ENCODE assay signal across 8 mouse cellular contexts in the genomic region with DNA sequence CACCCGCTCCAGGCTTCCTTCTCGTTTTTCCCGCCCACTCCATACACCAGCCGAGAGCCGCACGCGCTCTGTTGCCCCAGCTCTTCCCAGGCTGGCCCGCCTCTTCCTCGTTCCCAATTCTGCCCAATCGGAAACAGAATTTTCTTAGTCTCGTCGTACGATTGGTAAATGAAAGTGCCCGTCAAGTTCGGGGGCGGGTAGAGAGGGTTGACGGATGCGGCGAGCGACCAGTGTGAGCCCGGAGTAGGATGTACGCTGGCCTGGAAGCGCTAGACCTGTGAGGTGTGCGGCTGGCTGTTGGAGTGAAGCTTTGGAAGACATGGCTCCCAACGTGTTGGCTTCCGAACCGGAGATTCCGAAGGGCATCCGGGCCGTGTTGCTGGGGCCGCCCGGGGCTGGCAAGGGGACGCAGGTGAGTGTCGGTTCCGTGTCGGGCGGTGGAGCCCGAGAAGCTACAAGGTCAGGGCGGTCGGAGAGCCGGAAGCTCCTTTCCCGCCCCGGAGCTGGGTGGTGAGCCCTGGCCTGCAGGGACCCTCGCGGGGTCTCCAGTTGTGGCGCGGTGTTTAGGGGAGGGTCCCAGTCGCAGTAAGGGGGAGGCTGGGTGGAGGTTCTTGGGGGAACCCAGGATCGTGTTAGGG. TPM values are rescaled to one million over a fixed set of nuclear protein-coding genes. Genes with fewer than 3 reads are reported as not detected.
DNase-seq lines count a peak whose midpoint lies in the region; ATAC-seq lines count a peak whose summit lies in the region.

No protein-coding gene starts in this region.

- peak overlapping the region; percentile 76 for H3K9ac ChIP-seq in forebrain, embryonic 14.5 days (ENCODE audit: low read length)
- H3K9ac ChIP-seq in neural tube, embryonic 15.5 days (replicated peaks), result peak overlapping the region; percentile 84

- H3K27ac ChIP-seq in forebrain, embryonic 14.5 days (ENCODE audit: low read depth, low read length), result peak overlapping the region; percentile 28; the same call in 1 of the 2 replicates
- peak overlapping the region; percentile 81 for H3K27ac ChIP-seq in neural tube, embryonic 15.5 days (replicated peaks)

- intact Hi-C loops in heart, postnatal 14 days (cut with DNase I), result no loop called here

- peak overlapping the region; percentile 66 for H3K4me2 ChIP-seq in forebrain, embryonic 14.5 days (ENCODE audit: low read length)
- peak overlapping the region; percentile 82 for H3K4me2 ChIP-seq in neural tube, embryonic 15.5 days

- no peaks in the 10 kb centered on the region for H3K9me3 ChIP-seq in forebrain, embryonic 14.5 days (replicated peaks; ENCODE audit: control insufficient read depth, low read length)
- H3K9me3 ChIP-seq in neural tube, embryonic 15.5 days (replicated peaks), result no peaks in the 10 kb centered on the region

- peaks cover 11% of the 10 kb centered on the region for H3K4me1 ChIP-seq in forebrain, embryonic 14.5 days (ENCODE audit: control insufficient read depth, insufficient read depth, low read length)
- H3K4me1 ChIP-seq in neural tube, embryonic 15.5 days, result peaks cover 22% of the 10 kb centered on the region

- WGBS in forebrain, embryonic 14.5 days, result under 1% methylated on average over 49 of the region's 49 CpGs
- WGBS in neural tube, embryonic 15.5 days, result under 1% methylated on average over 49 of the region's 49 CpGs

- peak; percentile 96 for DNase-seq in ES-CJ7 (ENCODE audit: low read depth, low spot score)
- peak; percentile 96 for DNase-seq in cerebellum, adult 11 months
- peak; percentile 98 for DNase-seq in forebrain, embryonic 14.5 days (ENCODE audit: low spot score)
- peak; percentile 93 to 95 for DNase-seq in heart, postnatal 14 days
- DNase-seq in layer of hippocampus, adult 11-12 months (ENCODE audit: low spot score), result peak; percentile 96
- DNase-seq in lung, adult 18-20 months, result peak; percentile 95
- peak; percentile 94 for DNase-seq in testis, postnatal 14 days (ENCODE audit: low spot score)

- peak; percentile 100 for ATAC-seq in forebrain, embryonic 14.5 days
- peak; percentile 100 for ATAC-seq in neural tube, embryonic 15.5 days (ENCODE audit: low FRiP score)

- H3K36me3 ChIP-seq in forebrain, embryonic 14.5 days (ENCODE audit: control insufficient read depth, insufficient read depth, low read length), result peaks cover 5% of the 10 kb centered on the region; the same call in 1 of the 2 replicates
- peaks cover 8% of the 10 kb centered on the region; the same call in 1 of the 2 replicates for H3K36me3 ChIP-seq in neural tube, embryonic 15.5 days

- H3K27me3 ChIP-seq in forebrain, embryonic 14.5 days (replicated peaks; ENCODE audit: control insufficient read depth, insufficient read depth, low read length), result no peaks in the 10 kb centered on the region
- no peaks in the 10 kb centered on the region for H3K27me3 ChIP-seq in neural tube, embryonic 15.5 days (replicated peaks)

- peak overlapping the region; percentile 83 for H3K4me3 ChIP-seq in forebrain, embryonic 14.5 days (ENCODE audit: low read depth, low read length)
- peak overlapping the region; percentile 91 for H3K4me3 ChIP-seq in neural tube, embryonic 15.5 days (replicated peaks)

RNA-seq across cellular contexts. Expression of a gene that starts 1.4 kb away (rescaled TPM):
- polyA plus RNA-seq in forebrain, embryonic 14.5 days (2014; fragmentation: Nextera tagmentation; extraction: Ambion mirVana), result 89.2 and 93.6 TPM in 2 replicates
- 10 to 100 TPM; 66.0 to 66.7 TPM for total RNA-seq in heart, postnatal 14 days (2021)
- 90.2 and 120 TPM in 2 replicates for polyA plus RNA-seq in neural tube, embryonic 15.5 days (2015; fragmentation: Nextera tagmentation; extraction: Ambion mirVana)

RNA-seq across cellular contexts. Expression of a gene that starts 30.9 kb away (rescaled TPM):
- 10.6 and 11.7 TPM in 2 replicates for polyA plus RNA-seq in forebrain, embryonic 14.5 days (2014; fragmentation: Nextera tagmentation; extraction: Ambion mirVana)
- 1 to 10 TPM; 2.5 to 3.2 TPM for total RNA-seq in heart, postnatal 14 days (2021)
- polyA plus RNA-seq in neural tube, embryonic 15.5 days (2015; fragmentation: Nextera tagmentation; extraction: Ambion mirVana), result 20.3 and 20.7 TPM in 2 replicates

Comparison
In these comparisons a context has a peak if more than half of its experiments do, and no peak if none do; other contexts are left out.
1. Peak in every context shown above with its lines: DNase-seq, ATAC-seq, H3K4me3 ChIP-seq and H3K27ac ChIP-seq.